Mouse (Mus musculus): Measurements from ENCODE around the gene BC067074. TPM values are rescaled to one million over a fixed set of nuclear protein-coding genes. Genes with fewer than 3 reads are reported as not detected.

Gene BC067074
- polyA plus RNA-seq, 1 experiment from 2014 or later: 0.65 TPM

- Histone ChIP-seq H3K27me3 (replicated peaks; ENCODE audit: control insufficient read depth, insufficient read depth, low read length) (no peaks in the 10 kb centered on the region), H3K27ac (ENCODE audit: low read depth, low read length) (no peak overlapping the region), H3K36me3 (ENCODE audit: control insufficient read depth, insufficient read depth) (no peaks in the 10 kb centered on the region), H3K4me2 (replicated peaks; ENCODE audit: low read depth) (no peak overlapping the region), H3K9me3 (ENCODE audit: control insufficient read depth) (no peaks in the 10 kb centered on the region), H3K4me1 (replicated peaks; ENCODE audit: control insufficient read depth, insufficient read depth, low read length) (no peaks in the 10 kb centered on the region), H3K9ac (ENCODE audit: low read depth, low read length) (no peak overlapping the region), H3K4me3 (ENCODE audit: low read depth, low read length) (no peak overlapping the region)
- WGBS: 67% methylated on average over 7 of the region's 7 CpGs
- ATAC-seq: no peak
- TF ChIP-seq CTCF (IDR thresholded peaks at IDR 0.05; ENCODE audit: low read depth): no peak
These were observed 122.6 kb downstream of the BC067074 start for GRCm38 (mm10) chr13:113415527-113415926.

GRCm38 (mm10) chr13:113416986-113417385 lies 124.0 kb downstream of the BC067074 start:
- no peak for ATAC-seq
- Histone ChIP-seq H3K9ac (ENCODE audit: low read depth, low read length) (no peak overlapping the region), H3K4me2 (replicated peaks; ENCODE audit: low read depth) (no peak overlapping the region), H3K27me3 (replicated peaks; ENCODE audit: control insufficient read depth, insufficient read depth, low read length) (no peaks in the 10 kb centered on the region), H3K4me3 (ENCODE audit: low read depth, low read length) (no peak overlapping the region), H3K27ac (ENCODE audit: low read depth, low read length) (no peak overlapping the region), H3K4me1 (replicated peaks; ENCODE audit: control insufficient read depth, insufficient read depth, low read length) (no peaks in the 10 kb centered on the region), H3K36me3 (ENCODE audit: control insufficient read depth, insufficient read depth) (no peaks in the 10 kb centered on the region), H3K9me3 (ENCODE audit: control insufficient read depth) (no peaks in the 10 kb centered on the region)
- 90% methylated on average over 4 of the region's 4 CpGs for WGBS
- no peak for TF ChIP-seq CTCF (IDR thresholded peaks at IDR 0.05; ENCODE audit: low read depth)

DNA sequence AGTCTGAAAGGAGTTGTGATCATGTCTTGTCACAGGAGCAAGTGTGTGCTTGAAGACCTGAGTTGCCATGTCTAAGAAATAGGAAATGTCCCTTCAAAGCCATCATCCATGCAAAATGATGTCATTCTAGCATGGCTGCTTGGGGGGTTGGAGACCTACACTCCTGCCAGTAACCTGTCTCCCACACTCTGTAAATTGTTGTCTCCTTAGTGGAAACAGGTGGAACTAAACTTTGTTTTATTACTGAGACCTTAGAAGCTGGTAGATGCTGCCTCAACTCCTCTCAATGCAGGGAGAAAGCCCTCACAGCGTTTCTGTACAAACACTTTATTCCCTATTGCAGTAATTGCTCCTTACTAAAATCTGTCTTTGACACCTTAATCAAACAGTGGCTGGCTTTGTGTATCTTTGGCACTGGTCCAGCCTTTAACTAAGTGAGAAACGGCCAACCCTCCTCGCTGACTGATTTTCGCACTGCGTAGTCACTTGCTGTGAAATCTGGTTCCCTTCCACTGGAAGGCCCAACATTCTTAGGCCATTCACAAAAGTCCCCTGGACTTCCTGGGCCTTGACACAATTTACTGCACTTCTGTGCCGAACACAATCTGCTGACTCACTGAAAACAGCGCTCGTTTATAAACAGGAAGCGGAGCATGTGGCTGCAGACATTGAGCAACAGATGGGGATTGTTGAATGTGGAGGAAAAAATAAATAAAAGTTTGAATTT lies 125.0 kb downstream of the BC067074 start:
- Histone ChIP-seq H3K27me3 (replicated peaks; ENCODE audit: control insufficient read depth, insufficient read depth, low read length) (no peaks in the 10 kb centered on the region), H3K4me2 (replicated peaks; ENCODE audit: low read depth) (no peak overlapping the region), H3K9ac (ENCODE audit: low read depth, low read length) (no peak overlapping the region), H3K4me3 (ENCODE audit: low read depth, low read length) (no peak overlapping the region), H3K27ac (ENCODE audit: low read depth, low read length) (no peak overlapping the region; the same call in 1 of the 2 replicates), H3K9me3 (ENCODE audit: control insufficient read depth) (no peaks in the 10 kb centered on the region), H3K4me1 (replicated peaks; ENCODE audit: control insufficient read depth, insufficient read depth, low read length) (no peaks in the 10 kb centered on the region), H3K36me3 (ENCODE audit: control insufficient read depth, insufficient read depth) (no peaks in the 10 kb centered on the region)
- WGBS: 22% methylated on average over 9 of the region's 9 CpGs
- ATAC-seq: peak; percentile 66
- no peak for TF ChIP-seq CTCF (IDR thresholded peaks at IDR 0.05; ENCODE audit: low read depth)

- no peaks in the 10 kb centered on the region for H3K9me3 ChIP-seq (ENCODE audit: control insufficient read depth)
- no peak overlapping the region for H3K4me2 ChIP-seq (replicated peaks; ENCODE audit: low read depth)
- H3K27me3 ChIP-seq (replicated peaks; ENCODE audit: control insufficient read depth, insufficient read depth, low read length): no peaks in the 10 kb centered on the region
- WGBS: 63% methylated on average over 3 of the region's 3 CpGs
- H3K4me3 ChIP-seq (ENCODE audit: low read depth, low read length): no peak overlapping the region
- no peaks in the 10 kb centered on the region for H3K36me3 ChIP-seq (ENCODE audit: control insufficient read depth, insufficient read depth)
- no peak overlapping the region for H3K27ac ChIP-seq (ENCODE audit: low read depth, low read length)
- no peak for ATAC-seq
- TF ChIP-seq CTCF (IDR thresholded peaks at IDR 0.05; ENCODE audit: low read depth): no peak
- no peak overlapping the region for H3K9ac ChIP-seq (ENCODE audit: low read depth, low read length)
- no peaks in the 10 kb centered on the region for H3K4me1 ChIP-seq (replicated peaks; ENCODE audit: control insufficient read depth, insufficient read depth, low read length)
These were observed 125.7 kb downstream of the BC067074 start for GRCm38 (mm10) chr13:113418632-113419031.

DNA sequence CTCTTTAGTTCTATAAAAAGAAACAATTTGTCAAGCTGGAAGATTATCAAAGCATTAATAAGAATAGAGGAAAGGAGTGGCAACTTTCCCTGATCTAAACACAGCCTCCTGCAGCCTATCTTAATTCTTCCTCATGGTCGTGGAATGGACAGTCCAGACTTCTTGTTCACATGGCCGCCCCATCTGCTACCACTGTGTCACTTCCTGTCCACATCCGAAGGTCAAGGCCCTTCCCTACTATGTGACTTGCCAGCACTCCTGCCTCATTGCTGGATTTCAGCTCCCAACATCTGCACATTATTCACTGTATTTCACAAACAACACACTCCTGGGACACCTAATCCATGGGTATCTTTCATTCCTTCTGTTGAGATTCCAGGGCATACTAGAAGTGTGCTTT lies 128.5 kb downstream of the BC067074 start:
- Histone ChIP-seq H3K4me3 (ENCODE audit: low read depth, low read length) (no peak overlapping the region), H3K27me3 (replicated peaks; ENCODE audit: control insufficient read depth, insufficient read depth, low read length) (no peaks in the 10 kb centered on the region), H3K27ac (ENCODE audit: low read depth, low read length) (no peak overlapping the region), H3K9ac (ENCODE audit: low read depth, low read length) (no peak overlapping the region), H3K4me1 (replicated peaks; ENCODE audit: control insufficient read depth, insufficient read depth, low read length) (no peaks in the 10 kb centered on the region), H3K36me3 (ENCODE audit: control insufficient read depth, insufficient read depth) (no peaks in the 10 kb centered on the region), H3K4me2 (replicated peaks; ENCODE audit: low read depth) (no peak overlapping the region), H3K9me3 (ENCODE audit: control insufficient read depth) (no peaks in the 10 kb centered on the region)
- no peak for ATAC-seq
- 64% methylated on average over 3 of the region's 3 CpGs for WGBS
- TF ChIP-seq CTCF (IDR thresholded peaks at IDR 0.05; ENCODE audit: low read depth): no peak

GRCm38 (mm10) chr13:113423825-113424224 lies 130.9 kb downstream of the BC067074 start:
- WGBS: 87% methylated on average over 7 of the region's 7 CpGs
- no peaks in the 10 kb centered on the region for H3K9me3 ChIP-seq (ENCODE audit: control insufficient read depth)
- no peaks in the 10 kb centered on the region for H3K36me3 ChIP-seq (ENCODE audit: control insufficient read depth, insufficient read depth)
- no peak overlapping the region for H3K4me3 ChIP-seq (ENCODE audit: low read depth, low read length)
- H3K4me2 ChIP-seq (replicated peaks; ENCODE audit: low read depth): no peak overlapping the region
- TF ChIP-seq CTCF (IDR thresholded peaks at IDR 0.05; ENCODE audit: low read depth): no peak
- H3K27me3 ChIP-seq (replicated peaks; ENCODE audit: control insufficient read depth, insufficient read depth, low read length): no peaks in the 10 kb centered on the region
- no peaks in the 10 kb centered on the region for H3K4me1 ChIP-seq (replicated peaks; ENCODE audit: control insufficient read depth, insufficient read depth, low read length)
- H3K27ac ChIP-seq (ENCODE audit: low read depth, low read length): no peak overlapping the region
- H3K9ac ChIP-seq (ENCODE audit: low read depth, low read length): no peak overlapping the region
- ATAC-seq: no peak
